Mouse (Mus musculus) liver, adult (tissue): ENCODE data around the gene Bend5.

Experiments used
- GATA4 ChIP-seq: IDR thresholded peaks from 2 replicates; pipeline ENCODE4 v1.6.1; 2014; ENCODE audit warnings: mild to moderate bottlenecking, low read length; ENCODE audit not compliant: insufficient replicate concordance

Bend5 gene

GRCm38 (mm10) chr4:111502965-111503727, 88.3 kb downstream of the Bend5 start:
- TF ChIP-seq GATA4 = no peak

GRCm38 (mm10) chr4:111504952-111505351, 90.1 kb downstream of the Bend5 start:
- TF ChIP-seq GATA4 = no peak
